Mouse (Mus musculus): Measurements from ENCODE around the gene Eml5.

DNA sequence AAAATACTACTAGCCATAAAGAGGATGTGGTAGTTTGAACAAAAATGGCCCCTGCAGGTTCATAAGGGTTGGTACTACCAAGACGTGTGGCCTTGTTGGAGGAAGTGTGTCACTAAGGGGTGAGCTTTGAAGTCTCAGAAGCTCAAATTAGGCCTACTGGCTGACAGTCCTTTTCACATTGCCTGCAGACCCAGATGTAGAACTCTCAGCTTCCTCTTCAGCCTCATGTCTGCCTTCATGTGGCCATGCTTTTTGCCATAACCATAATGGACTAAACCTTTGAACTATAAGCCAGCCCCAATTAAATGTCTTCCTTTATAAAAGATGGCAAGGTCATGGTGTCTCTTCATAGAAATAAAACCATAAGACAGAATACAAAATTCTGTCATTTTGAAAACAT, 4.5 kb downstream of the Eml5 start:
- TF ChIP-seq CTCF (IDR thresholded peaks at IDR 0.05; ENCODE audit: extremely low read depth, insufficient read length, insufficient replicate concordance, low read depth, low read length) (no peak), POLR2A (IDR thresholded peaks at IDR 0.05; ENCODE audit: low read depth, low read length) (no peak)
